Mouse (Mus musculus) C2C12 (cell line): ENCODE measurements around the gene Aif1l. TPM values are rescaled to one million over a fixed set of nuclear protein-coding genes. Genes with fewer than 3 reads are reported as not detected.
A peak's percentile ranks its signal among the peaks of the same experiment; 100 is the strongest.

Experiments
- H3K27me3 ChIP-seq: one replicate; pipeline ENCODE4 v1.6.1; 2011; ENCODE audit not compliant: control insufficient read depth, insufficient read depth, insufficient read length
- H3K36me3 ChIP-seq: one replicate; pipeline ENCODE4 v1.6.1; 2011; ENCODE audit not compliant: control insufficient read depth, insufficient read depth
- H3K4me3 ChIP-seq: one replicate; pipeline ENCODE4 v1.5.1; 2011; ENCODE audit warnings: mild to moderate bottlenecking, control low read depth; ENCODE audit not compliant: poor library complexity, insufficient read depth, severe bottlenecking
- H3K79me2 ChIP-seq: one replicate; pipeline ENCODE4 v1.6.1; 2011; ENCODE audit not compliant: control insufficient read depth, insufficient read depth
- H3K79me3 ChIP-seq: one replicate; pipeline ENCODE4 v1.6.1; 2011; ENCODE audit warnings: low read depth, control low read depth
- H3ac ChIP-seq: one replicate; pipeline ENCODE3; 2011; ENCODE audit warnings: low read depth; ENCODE audit not compliant: control insufficient read depth, insufficient read length
- CEBPB ChIP-seq: IDR thresholded peaks from one replicate; pipeline ENCODE4 v1.6.1; 2011; ENCODE audit warnings: low read depth, mild to moderate bottlenecking, control low read depth, moderate library complexity
- CTCF ChIP-seq: IDR thresholded peaks from one replicate; pipeline ENCODE4 v1.5.1; 2011; ENCODE audit not compliant: control insufficient read depth, insufficient read depth, insufficient read length
- FOSL1 ChIP-seq: IDR thresholded peaks from one replicate; pipeline ENCODE4 v1.8.0; 2011; ENCODE audit warnings: mild to moderate bottlenecking, low read length; ENCODE audit not compliant: poor library complexity, insufficient read depth, severe bottlenecking
- MAX ChIP-seq: IDR thresholded peaks from one replicate; pipeline ENCODE4 v1.6.1; 2011; ENCODE audit warnings: mild to moderate bottlenecking, control low read depth
- MYOD1 ChIP-seq: IDR thresholded peaks from one replicate; pipeline ENCODE4 v1.6.1; 2011; ENCODE audit warnings: low read depth; ENCODE audit not compliant: control insufficient read depth, insufficient read length
- MYOG ChIP-seq: IDR thresholded peaks from one replicate; pipeline ENCODE4 v1.6.1; 2011; ENCODE audit not compliant: control insufficient read depth, insufficient read length; ENCODE audit errors: extremely low read depth
- USF1 ChIP-seq: IDR thresholded peaks from one replicate; pipeline ENCODE4 v1.6.1; 2011; ENCODE audit warnings: low read depth, mild to moderate bottlenecking, control low read depth, moderate library complexity
- polyA plus RNA-seq: library from polyadenylated mRNA; unstranded; fragments of >200 nt; fragmentation: generic; extraction: Trizol; gene quantifications from one replicate; pipeline ENCODE4 v1.2.1, GENCODE M21; 2012; ENCODE audit warnings: missing spikeins

The Aif1l gene
- polyA plus RNA-seq, 1 experiment = 55.4 TPM

- Histone ChIP-seq H3K36me3 (no peaks in the 10 kb centered on the region), H3K79me2 (no peaks in the 10 kb centered on the region), H3ac (no peak overlapping the region), H3K27me3 (peaks cover 42% of the 10 kb centered on the region), H3K79me3 (no peaks in the 10 kb centered on the region), H3K4me3 (no peak overlapping the region)
- TF ChIP-seq MYOD1 (no peak), MYOG (no peak), FOSL1 (no peak), CEBPB (no peak), CTCF (no peak), USF1 (no peak), MAX (no peak)
Observed at GRCm38 (mm10) chr2:31925936-31926335, 24.0 kb upstream of the Aif1l start.

GRCm38 (mm10) chr2:31929664-31930063, 20.3 kb upstream of the Aif1l start:
- Histone ChIP-seq H3K79me2 (no peaks in the 10 kb centered on the region), H3K79me3 (no peaks in the 10 kb centered on the region)
- TF ChIP-seq MAX (no peak), CTCF (no peak), FOSL1 (no peak), MYOG (no peak), MYOD1 (no peak), CEBPB (no peak), USF1 (no peak)

GRCm38 (mm10) chr2:31934551-31934950, 15.4 kb upstream of the Aif1l start:
- no peak for TF ChIP-seq MAX
- no peak for TF ChIP-seq USF1
- no peak for TF ChIP-seq CTCF
- TF ChIP-seq MYOD1 = no peak
- no peak for TF ChIP-seq MYOG
- TF ChIP-seq FOSL1 = no peak
- TF ChIP-seq CEBPB = no peak
- Histone ChIP-seq H3K27me3 (no peaks in the 10 kb centered on the region), H3K79me3 (no peaks in the 10 kb centered on the region), H3K4me3 (no peak overlapping the region), H3K36me3 (no peaks in the 10 kb centered on the region), H3ac (no peak overlapping the region), H3K79me2 (no peaks in the 10 kb centered on the region)

More at GRCm38 (mm10) chr2:31929664-31930063, 20.3 kb upstream of the Aif1l start:
- Histone ChIP-seq H3K4me3 (no peak overlapping the region), H3ac (no peak overlapping the region), H3K36me3 (no peaks in the 10 kb centered on the region), H3K27me3 (peaks cover 5% of the 10 kb centered on the region)

- H3K79me3 ChIP-seq = no peaks in the 10 kb centered on the region
- no peak overlapping the region for H3ac ChIP-seq
- no peaks in the 10 kb centered on the region for H3K36me3 ChIP-seq
- no peaks in the 10 kb centered on the region for H3K79me2 ChIP-seq
- no peak overlapping the region for H3K4me3 ChIP-seq
- TF ChIP-seq MYOD1 = peak; percentile 83
- TF ChIP-seq CEBPB = peak; percentile 98
- peak; percentile 91 for TF ChIP-seq MAX
- no peak for TF ChIP-seq USF1
- H3K27me3 ChIP-seq = no peaks in the 10 kb centered on the region
Observed at GRCm38 (mm10) chr2:31935054-31935453, 14.9 kb upstream of the Aif1l start.

- Histone ChIP-seq H3K79me3 (no peaks in the 10 kb centered on the region), H3K79me2 (no peaks in the 10 kb centered on the region), H3K36me3 (no peaks in the 10 kb centered on the region), H3K27me3 (no peaks in the 10 kb centered on the region), H3K4me3 (no peak overlapping the region), H3ac (no peak overlapping the region)
- TF ChIP-seq CEBPB (no peak), FOSL1 (no peak), MYOD1 (no peak), MAX (no peak), CTCF (no peak), USF1 (no peak), MYOG (no peak)
Observed at GRCm38 (mm10) chr2:31938298-31938697, 11.6 kb upstream of the Aif1l start.

GRCm38 (mm10) chr2:31943011-31943410, 6.9 kb upstream of the Aif1l start:
- H3K79me2 ChIP-seq = no peaks in the 10 kb centered on the region
- no peaks in the 10 kb centered on the region for H3K27me3 ChIP-seq
- TF ChIP-seq MYOD1 (no peak), MAX (no peak), FOSL1 (no peak), USF1 (no peak), CTCF (no peak), CEBPB (no peak), MYOG (no peak)
- H3K4me3 ChIP-seq = no peak overlapping the region
- no peaks in the 10 kb centered on the region for H3K36me3 ChIP-seq
- no peak overlapping the region for H3ac ChIP-seq
- no peaks in the 10 kb centered on the region for H3K79me3 ChIP-seq
